Mouse (Mus musculus) kidney, postnatal 0 days (tissue): Measurements from ENCODE around the gene Abl1. TPM values are rescaled to one million over a fixed set of nuclear protein-coding genes. Genes with fewer than 3 reads are reported as not detected.

Source experiments
- ATAC-seq: fragments of 200-750 bp; cut with Nextera tagmentation; replicated peaks from 2 replicates; pipeline ENCODE4 v1.8.0; 2017; ENCODE audit warnings: low read depth, moderate number of reproducible peaks, moderate TSS enrichment, moderate library complexity; ENCODE audit not compliant: low FRiP score
- DNase-seq: peaks from one replicate; pipeline ENCODE4 v3.0.0-alpha.2; 2016; ENCODE audit warnings: low spot score
- H3K27ac ChIP-seq: fragments of 300-500 bp; sonication (generic); 2 replicates; pipeline ENCODE4 v1.5.1; 2014; ENCODE audit warnings: mild to moderate bottlenecking
- H3K27me3 ChIP-seq: fragments of 300-500 bp; sonication (generic); 2 replicates; pipeline ENCODE4 v1.6.1; 2014; ENCODE audit warnings: low read length, mixed read lengths; ENCODE audit not compliant: insufficient read depth
- H3K36me3 ChIP-seq: fragments of 300-500 bp; sonication (generic); 2 replicates; pipeline ENCODE4 v1.6.1; 2014; ENCODE audit warnings: low read length, mixed read lengths; ENCODE audit not compliant: insufficient read depth
- H3K4me1 ChIP-seq: fragments of 300-500 bp; sonication (generic); replicated peaks from 2 replicates; pipeline ENCODE4 v1.6.1; 2014; ENCODE audit warnings: antibody characterized with exemption, low read length, mixed read lengths; ENCODE audit not compliant: insufficient read depth
- H3K4me2 ChIP-seq: fragments of 300-500 bp; sonication (generic); 2 replicates; pipeline ENCODE4 v1.6.1; 2014; ENCODE audit warnings: mild to moderate bottlenecking, low read length, moderate library complexity, mixed read lengths
- H3K4me3 ChIP-seq: fragments of 300-500 bp; sonication (generic); replicated peaks from 2 replicates; pipeline ENCODE4 v1.5.1; 2014; ENCODE audit warnings: low read depth, low read length
- H3K9ac ChIP-seq: fragments of 300-500 bp; sonication (generic); 2 replicates; pipeline ENCODE4 v1.6.1; 2014; ENCODE audit warnings: low read depth, low read length
- H3K9me3 ChIP-seq: fragments of 300-500 bp; sonication (generic); replicated peaks from 2 replicates; pipeline ENCODE4 v1.6.1; 2016; ENCODE audit warnings: low read length, inconsistent platforms, mixed read lengths
- CTCF ChIP-seq: IDR thresholded peaks from 2 replicates; pipeline ENCODE4 v1.5.1; 2016; ENCODE audit warnings: antibody characterized with exemption, low read depth, mild to moderate bottlenecking, moderate library complexity
- WGBS: fragments of 180-500 bp; shearing (Covaris S2); extraction: QIAGEN DNeasy Blood & Tissue Kit; methylation state at CpG from one replicate; pipeline ENCODE4 v1.1.7; 2014; 5-methylcytosine and 5-hydroxymethylcytosine counted together
- polyA plus RNA-seq: library from polyadenylated mRNA; unstranded; fragments of >200 nt; fragmentation: Nextera tagmentation; extraction: Ambion mirVana; gene quantifications from 2 replicates; pipeline ENCODE4 v1.2.1, GENCODE M21; 2015

Abl1 gene
- polyA plus RNA-seq, 1 experiment from 2014 or later = 24.1 TPM

GRCm38 (mm10) chr2:31822524-31823371 is 134.6 kb downstream of the Abl1 start:
- H3K4me2 ChIP-seq = peak overlapping the region; percentile 35
- WGBS = 21% methylated on average over 39 of the region's 39 CpGs
- H3K4me3 ChIP-seq = no peak overlapping the region
- ATAC-seq (no peak), DNase-seq (no peak)
- no peak overlapping the region for H3K9ac ChIP-seq
- no peaks in the 10 kb centered on the region for H3K9me3 ChIP-seq
- no peaks in the 10 kb centered on the region for H3K36me3 ChIP-seq
- no peak overlapping the region for H3K27ac ChIP-seq
- no peak for TF ChIP-seq CTCF
- no peaks in the 10 kb centered on the region; the same call in 1 of the 2 replicates for H3K4me1 ChIP-seq
- 0 out of 2 replicates have a peak, but pooled peaks cover 5% of the 10 kb centered on the region for H3K27me3 ChIP-seq

GRCm38 (mm10) chr2:31823933-31824730 is 136.0 kb downstream of the Abl1 start:
- TF ChIP-seq CTCF = peak; percentile 59
- ATAC-seq = no peak
- H3K9ac ChIP-seq = no peak overlapping the region
- H3K9me3 ChIP-seq = no peaks in the 10 kb centered on the region
- H3K4me3 ChIP-seq = no peak overlapping the region
- H3K36me3 ChIP-seq = no peaks in the 10 kb centered on the region
- H3K4me2 ChIP-seq = no peak overlapping the region
- H3K27ac ChIP-seq = no peak overlapping the region
- no peak for DNase-seq
- WGBS = 77% methylated on average over 12 of the region's 15 CpGs
- H3K27me3 ChIP-seq = 0 out of 2 replicates have a peak, but pooled peaks cover 5% of the 10 kb centered on the region
- peaks cover 4% of the 10 kb centered on the region; the same call in 1 of the 2 replicates for H3K4me1 ChIP-seq

- 64% methylated on average over 16 of the region's 16 CpGs for WGBS
- no peak for ATAC-seq
- Histone ChIP-seq H3K4me2 (no peak overlapping the region), H3K27ac (no peak overlapping the region), H3K4me1 (peaks cover 4% of the 10 kb centered on the region; the same call in 1 of the 2 replicates), H3K36me3 (no peaks in the 10 kb centered on the region), H3K9me3 (no peaks in the 10 kb centered on the region), H3K4me3 (no peak overlapping the region), H3K27me3 (0 out of 2 replicates have a peak, but pooled peaks cover 5% of the 10 kb centered on the region), H3K9ac (no peak overlapping the region)
- DNase-seq = no peak
- TF ChIP-seq CTCF = no peak
Measured at GRCm38 (mm10) chr2:31825469-31825911, 137.3 kb downstream of the Abl1 start.

- Histone ChIP-seq H3K4me2 (no peak overlapping the region), H3K9me3 (no peaks in the 10 kb centered on the region), H3K27ac (no peak overlapping the region), H3K9ac (no peak overlapping the region), H3K4me3 (no peak overlapping the region), H3K4me1 (peaks cover 4% of the 10 kb centered on the region; the same call in 1 of the 2 replicates), H3K27me3 (0 out of 2 replicates have a peak, but pooled peaks cover 5% of the 10 kb centered on the region), H3K36me3 (no peaks in the 10 kb centered on the region)
- no peak for TF ChIP-seq CTCF
- ATAC-seq = no peak
- WGBS = 70% methylated on average over 14 of the region's 14 CpGs
- no peak for DNase-seq
Measured at GRCm38 (mm10) chr2:31826094-31827085, 138.2 kb downstream of the Abl1 start.

- Histone ChIP-seq H3K27ac (no peak overlapping the region), H3K36me3 (no peaks in the 10 kb centered on the region), H3K4me3 (no peak overlapping the region), H3K27me3 (0 out of 2 replicates have a peak, but pooled peaks cover 5% of the 10 kb centered on the region), H3K4me1 (peaks cover 4% of the 10 kb centered on the region; the same call in 1 of the 2 replicates), H3K9ac (no peak overlapping the region), H3K4me2 (no peak overlapping the region), H3K9me3 (no peaks in the 10 kb centered on the region)
- ATAC-seq = no peak
- DNase-seq = no peak
- no peak for TF ChIP-seq CTCF
- 30% methylated on average over 7 of the region's 7 CpGs for WGBS
Measured at GRCm38 (mm10) chr2:31827877-31828276, 139.7 kb downstream of the Abl1 start.
